Mouse (Mus musculus): Measurements from ENCODE around the gene Poln.

Poln gene

GRCm38 (mm10) chr5:34186961-34187391 lies 17.7 kb upstream of the Poln start:
- no peak for DNase-seq (ENCODE audit: low read depth, low spot score)

- DNase-seq (ENCODE audit: low read depth, low spot score): no peak
Observed at GRCm38 (mm10) chr5:34186391-34186790, 17.1 kb upstream of the Poln start.

GRCm38 (mm10) chr5:34185791-34186190 lies 16.5 kb upstream of the Poln start:
- DNase-seq (ENCODE audit: low read depth, low spot score): no peak

- no peak for DNase-seq (ENCODE audit: low read depth, low spot score)
Observed at GRCm38 (mm10) chr5:34185051-34185580, 15.9 kb upstream of the Poln start.

GRCm38 (mm10) chr5:34183976-34184375 lies 14.7 kb upstream of the Poln start:
- no peak for DNase-seq (ENCODE audit: low read depth, low spot score)

GRCm38 (mm10) chr5:34183156-34183880 lies 14.1 kb upstream of the Poln start:
- DNase-seq (ENCODE audit: low read depth, low spot score): no peak

GRCm38 (mm10) chr5:34182486-34182885 lies 13.2 kb upstream of the Poln start:
- DNase-seq (ENCODE audit: low read depth, low spot score): no peak

GRCm38 (mm10) chr5:34177821-34178220 lies 8.6 kb upstream of the Poln start:
- no peak for DNase-seq (ENCODE audit: low read depth, low spot score)

GRCm38 (mm10) chr5:34177091-34177490 lies 7.8 kb upstream of the Poln start:
- no peak for DNase-seq (ENCODE audit: low read depth, low spot score)

GRCm38 (mm10) chr5:34176691-34177090 lies 7.4 kb upstream of the Poln start:
- DNase-seq (ENCODE audit: low read depth, low spot score): no peak

GRCm38 (mm10) chr5:34175403-34175694 lies 6.1 kb upstream of the Poln start:
- no peak for DNase-seq (ENCODE audit: low read depth, low spot score)

- DNase-seq (ENCODE audit: low read depth, low spot score): no peak
Observed at GRCm38 (mm10) chr5:34174550-34175402, 5.5 kb upstream of the Poln start.

- no peak for DNase-seq (ENCODE audit: low read depth, low spot score)
Observed at GRCm38 (mm10) chr5:34174021-34174420, 4.8 kb upstream of the Poln start.

GRCm38 (mm10) chr5:34170726-34171125 lies 1.5 kb upstream of the Poln start:
- no peak for DNase-seq (ENCODE audit: low read depth, low spot score)

- no peak for DNase-seq (ENCODE audit: low read depth, low spot score)
Observed at GRCm38 (mm10) chr5:34169954-34170353, 706 bp upstream of the Poln start.

- DNase-seq (ENCODE audit: low read depth, low spot score): no peak
Observed at GRCm38 (mm10) chr5:34167857-34168256, 1.4 kb downstream of the Poln start.

- no peak for DNase-seq (ENCODE audit: low read depth, low spot score)
Observed at GRCm38 (mm10) chr5:34165793-34166192, 3.5 kb downstream of the Poln start.

GRCm38 (mm10) chr5:34148476-34148875 lies 20.8 kb downstream of the Poln start:
- DNase-seq (ENCODE audit: low read depth, low spot score): no peak

- no peak for DNase-seq (ENCODE audit: low read depth, low spot score)
Observed at GRCm38 (mm10) chr5:34147554-34147953, 21.7 kb downstream of the Poln start.

GRCm38 (mm10) chr5:34139751-34140150 lies 29.5 kb downstream of the Poln start:
- no peak for DNase-seq (ENCODE audit: low read depth, low spot score)

GRCm38 (mm10) chr5:34132731-34133130 lies 36.5 kb downstream of the Poln start:
- no peak for DNase-seq (ENCODE audit: low read depth, low spot score)

GRCm38 (mm10) chr5:34124131-34124530 lies 45.1 kb downstream of the Poln start:
- no peak for DNase-seq (ENCODE audit: low read depth, low spot score)
